Mouse (Mus musculus) small intestine, adult 2 months (tissue): ENCODE measurements around the gene Gm10300.

Source experiments
- CTCF ChIP-seq: fragments of 200-500 bp; IDR thresholded peaks from 2 replicates; pipeline ENCODE4 v1.5.1; 2012; ENCODE audit warnings: low read depth, mild to moderate bottlenecking, control low read depth, inconsistent platforms, low read length, moderate library complexity, mixed read lengths; ENCODE audit not compliant: insufficient replicate concordance, insufficient read length; ENCODE audit errors: extremely low read depth
- POLR2A ChIP-seq: fragments of 200-500 bp; IDR thresholded peaks from 2 replicates; pipeline ENCODE4 v1.6.1; 2012; ENCODE audit warnings: low read depth, mild to moderate bottlenecking, control low read depth, inconsistent platforms, low read length, moderate library complexity

DNA sequence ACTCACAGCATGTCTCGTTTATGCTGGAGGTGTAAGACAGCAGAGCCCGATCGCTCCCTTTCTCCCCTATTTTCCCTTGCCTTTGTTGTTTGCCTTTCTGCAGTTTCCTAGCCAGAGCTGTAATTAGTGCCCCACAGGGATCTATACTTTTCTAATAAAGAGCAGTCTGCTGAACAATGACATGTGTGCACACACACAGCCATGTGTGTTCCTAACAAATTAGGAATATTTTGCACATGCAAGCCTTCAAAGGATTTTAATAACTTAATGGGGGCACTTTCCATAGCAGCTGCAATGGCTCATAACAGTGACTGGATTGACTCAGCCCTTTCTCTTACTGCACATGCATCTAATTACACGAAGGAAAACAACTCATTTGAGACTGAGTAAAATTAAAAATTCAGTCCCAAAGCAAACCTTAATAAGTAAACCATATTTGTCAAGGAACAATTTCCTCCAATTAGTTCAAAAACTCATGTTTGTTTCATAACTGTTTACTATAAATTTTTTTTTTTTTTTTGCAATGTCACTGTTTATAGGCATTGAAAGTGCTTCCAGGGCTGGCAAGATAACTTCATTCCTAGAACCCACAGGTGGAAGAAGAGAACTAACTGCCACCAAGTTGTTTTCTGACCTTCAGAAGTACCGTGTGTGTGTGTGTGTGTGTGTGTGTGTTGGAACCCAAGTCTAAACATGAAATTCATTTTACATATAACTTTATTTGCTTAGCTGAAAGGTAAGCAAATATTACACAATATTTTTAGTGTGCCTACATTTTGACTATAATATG, 48.6 kb upstream of the Gm10300 start:
- TF ChIP-seq POLR2A: no peak
- TF ChIP-seq CTCF: no peak
